Mouse (Mus musculus) lung, postnatal 0 days (tissue): Measurements from ENCODE around the gene Sdsl.

ENCODE experiments used
- CTCF ChIP-seq: IDR thresholded peaks from 2 replicates; pipeline ENCODE4 v1.5.1; 2016; ENCODE audit warnings: antibody characterized with exemption, mild to moderate bottlenecking
- EP300 ChIP-seq: IDR thresholded peaks from 2 replicates; pipeline ENCODE4 v1.6.1; 2016; ENCODE audit warnings: antibody characterized with exemption, mild to moderate bottlenecking, control low read depth

DNA sequence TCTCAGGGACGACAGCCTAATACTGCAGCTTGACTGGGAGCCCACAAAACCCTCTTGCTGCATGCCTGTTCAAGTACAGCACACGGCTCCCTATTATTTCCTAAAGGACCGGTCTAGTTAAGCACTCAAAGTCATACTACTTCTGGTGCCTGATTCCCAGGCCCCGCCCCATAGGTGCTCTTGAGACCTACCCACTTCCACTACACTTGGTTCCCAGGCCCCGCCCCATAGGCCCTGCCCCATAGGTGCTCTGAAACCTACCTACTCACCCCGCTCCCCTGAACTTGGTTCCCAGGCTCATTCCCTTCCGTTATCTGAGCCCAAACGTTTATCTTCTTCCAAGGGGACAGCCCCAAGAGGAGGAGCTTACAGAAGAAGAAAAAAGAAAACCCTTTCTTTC lies 15.2 kb upstream of the Sdsl start:
- no peak for TF ChIP-seq CTCF
- no peak for TF ChIP-seq EP300
